ENCODE assay signal across 19 mouse cellular contexts in the genomic region with DNA sequence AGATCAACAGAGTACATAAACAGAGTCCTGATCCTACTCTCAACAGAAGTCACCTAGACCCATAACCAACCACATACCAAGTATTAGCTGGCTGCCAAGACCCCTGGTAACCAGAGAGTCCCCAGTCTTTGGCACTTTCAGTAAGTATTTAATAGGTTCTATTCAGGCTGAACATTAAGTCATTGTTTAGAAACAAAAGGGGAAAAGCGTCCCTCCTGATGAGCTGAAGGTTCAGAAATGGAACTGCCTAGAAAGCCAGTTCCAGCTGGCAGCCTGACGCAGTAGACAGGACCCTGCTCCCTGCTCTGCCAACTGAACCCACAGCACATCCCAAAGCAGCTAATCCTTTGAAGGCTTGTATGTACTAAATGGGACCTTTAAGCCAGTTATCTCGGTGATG. TPM values are rescaled to one million over a fixed set of nuclear protein-coding genes. Genes with fewer than 3 reads are reported as not detected.
"Had no signal": no experiment of that assay in that cellular context is flagged by ENCODE, and none has a peak within 500 bp of the region (broad histone marks: within the 10 kb centered on the region; RNA-seq: fewer than 3 reads in every experiment).

No protein-coding gene starts in this region.

- H3K27ac ChIP-seq: midbrain, embryonic 10.5 days; midbrain, embryonic 12.5 days; neural tube, embryonic 12.5 days; stomach, embryonic 15.5 days; stomach, postnatal 0 days had no signal

- H3K36me3 ChIP-seq: midbrain, embryonic 10.5 days; midbrain, embryonic 12.5 days; neural tube, embryonic 12.5 days; stomach, embryonic 15.5 days had no signal

- H3K4me2 ChIP-seq: lung, embryonic 14.5 days; midbrain, embryonic 12.5 days; neural tube, embryonic 12.5 days; stomach, embryonic 15.5 days had no signal

- DNase-seq: lung, adult 18-20 months; lung, embryonic 14.5 days; lung, postnatal 10 days; lung, postnatal 4 days; midbrain, embryonic 14.5 days; right cerebral cortex, postnatal 14 days; thymus, adult 2 months; thymus, postnatal 14 days; thymus, postnatal 36 days had no signal

- H3K4me3 ChIP-seq: midbrain, embryonic 10.5 days; midbrain, embryonic 12.5 days; myocyte; neural tube, embryonic 12.5 days; stomach, embryonic 15.5 days had no signal

- H3K9me3 ChIP-seq: midbrain, embryonic 10.5 days; midbrain, embryonic 12.5 days; neural tube, embryonic 12.5 days; stomach, embryonic 15.5 days had no signal

- H3K9ac ChIP-seq: lung, embryonic 14.5 days; midbrain, embryonic 12.5 days; neural tube, embryonic 12.5 days; stomach, embryonic 15.5 days had no signal

- ATAC-seq: midbrain, embryonic 16.5 days had no signal

RNA-seq across cellular contexts. Expression of gene Lhx6, which starts 16.0 kb away (rescaled TPM):
- polyA plus RNA-seq: neural tube, embryonic 14.5 days had no signal

RNA-seq across cellular contexts. Expression of gene Morn5, which starts 39.9 kb away (rescaled TPM):
- polyA plus RNA-seq: liver, embryonic 16.5 days; spleen, adult 2 months; stomach, postnatal 0 days had no signal
